Mouse (Mus musculus): ENCODE results near the gene Elavl1. TPM values are rescaled to one million over a fixed set of nuclear protein-coding genes. Genes with fewer than 3 reads are reported as not detected.
"Not testable (repeated sequence)": the region's sequence is repeated elsewhere in the genome, so short reads cannot be mapped to it uniquely, and the experiment has no call there.

Elavl1 gene
- polyA plus RNA-seq, 1 experiment, result 43.2 TPM

GRCm38 (mm10) chr8:4258233-4258632 is 67.0 kb downstream of the Elavl1 start:
- peaks cover 7% of the 10 kb centered on the region for H3K4me1 ChIP-seq (replicated peaks; ENCODE audit: control insufficient read depth, insufficient read depth, low read length)
- no peaks in the 10 kb centered on the region for H3K36me3 ChIP-seq (ENCODE audit: control insufficient read depth, insufficient read depth, low read length)
- H3K27me3 ChIP-seq (ENCODE audit: control insufficient read depth, insufficient read depth, low read length), result no peaks in the 10 kb centered on the region
- no peak overlapping the region for H3K27ac ChIP-seq (ENCODE audit: control insufficient read depth, insufficient read depth, low read length)
- peak; percentile 85 for DNase-seq
- 6% methylated on average over 35 of the region's 35 CpGs for WGBS
- TF ChIP-seq CTCF (IDR thresholded peaks at IDR 0.05; ENCODE audit: borderline replicate concordance, control insufficient read depth, extremely low read depth, insufficient read depth, low read length, poor library complexity) (peak; percentile 92), POLR2A (IDR thresholded peaks at IDR 0.05; ENCODE audit: control insufficient read depth, extremely low read depth, insufficient read depth, low read length, poor library complexity) (no peak)
- peak overlapping the region; percentile 54 for H3K4me3 ChIP-seq (ENCODE audit: control insufficient read depth, insufficient read depth, low read length)

GRCm38 (mm10) chr8:4257350-4257749 is 67.9 kb downstream of the Elavl1 start:
- H3K27me3 ChIP-seq (ENCODE audit: control insufficient read depth, insufficient read depth, low read length), result no peaks in the 10 kb centered on the region
- H3K4me3 ChIP-seq (ENCODE audit: control insufficient read depth, insufficient read depth, low read length), result no peak overlapping the region
- H3K4me1 ChIP-seq (replicated peaks; ENCODE audit: control insufficient read depth, insufficient read depth, low read length), result peaks cover 11% of the 10 kb centered on the region
- 88% methylated on average over 4 of the region's 4 CpGs for WGBS
- no peaks in the 10 kb centered on the region for H3K36me3 ChIP-seq (ENCODE audit: control insufficient read depth, insufficient read depth, low read length)
- no peak overlapping the region for H3K27ac ChIP-seq (ENCODE audit: control insufficient read depth, insufficient read depth, low read length)
- TF ChIP-seq POLR2A (IDR thresholded peaks at IDR 0.05; ENCODE audit: control insufficient read depth, extremely low read depth, insufficient read depth, low read length, poor library complexity) (no peak), CTCF (IDR thresholded peaks at IDR 0.05; ENCODE audit: borderline replicate concordance, control insufficient read depth, extremely low read depth, insufficient read depth, low read length, poor library complexity) (no peak)
- no peak for DNase-seq

- no peaks in the 10 kb centered on the region for H3K36me3 ChIP-seq (ENCODE audit: control insufficient read depth, insufficient read depth, low read length)
- H3K27ac ChIP-seq (ENCODE audit: control insufficient read depth, insufficient read depth, low read length), result no peak overlapping the region
- H3K4me1 ChIP-seq (replicated peaks; ENCODE audit: control insufficient read depth, insufficient read depth, low read length), result peaks cover 12% of the 10 kb centered on the region
- 78% methylated on average over 4 of the region's 4 CpGs for WGBS
- no peak for DNase-seq
- TF ChIP-seq CTCF (IDR thresholded peaks at IDR 0.05; ENCODE audit: borderline replicate concordance, control insufficient read depth, extremely low read depth, insufficient read depth, low read length, poor library complexity), result no peak
- TF ChIP-seq POLR2A (IDR thresholded peaks at IDR 0.05; ENCODE audit: control insufficient read depth, extremely low read depth, insufficient read depth, low read length, poor library complexity), result no peak
- H3K27me3 ChIP-seq (ENCODE audit: control insufficient read depth, insufficient read depth, low read length), result no peaks in the 10 kb centered on the region
- no peak overlapping the region for H3K4me3 ChIP-seq (ENCODE audit: control insufficient read depth, insufficient read depth, low read length)
Measured at GRCm38 (mm10) chr8:4256911-4257310, 68.3 kb downstream of the Elavl1 start.

- not testable (repeated sequence) for H3K4me3 ChIP-seq (ENCODE audit: control insufficient read depth, insufficient read depth, low read length); H3K27me3 ChIP-seq (ENCODE audit: control insufficient read depth, insufficient read depth, low read length); H3K36me3 ChIP-seq (ENCODE audit: control insufficient read depth, insufficient read depth, low read length); H3K27ac ChIP-seq (ENCODE audit: control insufficient read depth, insufficient read depth, low read length); DNase-seq
- WGBS, result 95% methylated on average over 7 of the region's 7 CpGs
- H3K4me1 ChIP-seq (replicated peaks; ENCODE audit: control insufficient read depth, insufficient read depth, low read length), result peaks cover 12% of the 10 kb centered on the region
Measured at GRCm38 (mm10) chr8:4255471-4255870, 69.7 kb downstream of the Elavl1 start.

GRCm38 (mm10) chr8:4254001-4254400 is 71.2 kb downstream of the Elavl1 start:
- Histone ChIP-seq H3K4me3 (ENCODE audit: control insufficient read depth, insufficient read depth, low read length) (no peak overlapping the region), H3K27ac (ENCODE audit: control insufficient read depth, insufficient read depth, low read length) (no peak overlapping the region), H3K27me3 (ENCODE audit: control insufficient read depth, insufficient read depth, low read length) (no peaks in the 10 kb centered on the region), H3K4me1 (replicated peaks; ENCODE audit: control insufficient read depth, insufficient read depth, low read length) (peaks cover 8% of the 10 kb centered on the region), H3K36me3 (ENCODE audit: control insufficient read depth, insufficient read depth, low read length) (no peaks in the 10 kb centered on the region)
- TF ChIP-seq CTCF (IDR thresholded peaks at IDR 0.05; ENCODE audit: borderline replicate concordance, control insufficient read depth, extremely low read depth, insufficient read depth, low read length, poor library complexity), result no peak
- TF ChIP-seq POLR2A (IDR thresholded peaks at IDR 0.05; ENCODE audit: control insufficient read depth, extremely low read depth, insufficient read depth, low read length, poor library complexity), result no peak
- 79% methylated on average over 6 of the region's 6 CpGs for whole genome bisulfite sequencing
- no peak for DNase-seq

GRCm38 (mm10) chr8:4252934-4253841 is 72.0 kb downstream of the Elavl1 start, which contains the start of gene Snapc2:
Gene Snapc2, plus strand, starts transcription at chr8:4253080.
- Histone ChIP-seq H3K27ac (ENCODE audit: control insufficient read depth, insufficient read depth, low read length) (no peak within 1 kb of the TSS), H3K4me3 (ENCODE audit: control insufficient read depth, insufficient read depth, low read length) (peak within 1 kb of the TSS; percentile 95), H3K4me1 (replicated peaks; ENCODE audit: control insufficient read depth, insufficient read depth, low read length) (peaks cover 8% of the 10 kb centered on the region), H3K27me3 (ENCODE audit: control insufficient read depth, insufficient read depth, low read length) (no peaks in the 10 kb centered on the region), H3K36me3 (ENCODE audit: control insufficient read depth, insufficient read depth, low read length) (no peaks in the 10 kb centered on the region)
- peak; percentile 97 for DNase-seq
- WGBS, result 1% methylated on average over 69 of the region's 69 CpGs
- no peak for TF ChIP-seq POLR2A (IDR thresholded peaks at IDR 0.05; ENCODE audit: control insufficient read depth, extremely low read depth, insufficient read depth, low read length, poor library complexity)
- TF ChIP-seq CTCF (IDR thresholded peaks at IDR 0.05; ENCODE audit: borderline replicate concordance, control insufficient read depth, extremely low read depth, insufficient read depth, low read length, poor library complexity), result no peak

Data from thymus, adult 2 months (tissue).